Mouse (Mus musculus): ENCODE measurements at regions not wholly inside any gene's neighbourhood (a gene's known extent, or its start where the extent isn't known, plus 50 kb on each side); places are given as distances from the start of the nearest gene placed in this dataset.

- TF ChIP-seq MAFK (IDR thresholded peaks at IDR 0.05; ENCODE audit: insufficient read depth, low read depth, low read length), result no peak
- no peak for TF ChIP-seq HCFC1 (IDR thresholded peaks at IDR 0.05; ENCODE audit: borderline replicate concordance, insufficient read depth, low read length)
Measured at GRCm38 (mm10) chr4:5583989-5584677, 791.0 kb upstream of the Impad1 start.
